Mouse (Mus musculus): ENCODE measurements around the gene Tuba8.
A peak's percentile ranks its signal among the peaks of the same experiment; 100 is the strongest.

Gene Tuba8

DNA sequence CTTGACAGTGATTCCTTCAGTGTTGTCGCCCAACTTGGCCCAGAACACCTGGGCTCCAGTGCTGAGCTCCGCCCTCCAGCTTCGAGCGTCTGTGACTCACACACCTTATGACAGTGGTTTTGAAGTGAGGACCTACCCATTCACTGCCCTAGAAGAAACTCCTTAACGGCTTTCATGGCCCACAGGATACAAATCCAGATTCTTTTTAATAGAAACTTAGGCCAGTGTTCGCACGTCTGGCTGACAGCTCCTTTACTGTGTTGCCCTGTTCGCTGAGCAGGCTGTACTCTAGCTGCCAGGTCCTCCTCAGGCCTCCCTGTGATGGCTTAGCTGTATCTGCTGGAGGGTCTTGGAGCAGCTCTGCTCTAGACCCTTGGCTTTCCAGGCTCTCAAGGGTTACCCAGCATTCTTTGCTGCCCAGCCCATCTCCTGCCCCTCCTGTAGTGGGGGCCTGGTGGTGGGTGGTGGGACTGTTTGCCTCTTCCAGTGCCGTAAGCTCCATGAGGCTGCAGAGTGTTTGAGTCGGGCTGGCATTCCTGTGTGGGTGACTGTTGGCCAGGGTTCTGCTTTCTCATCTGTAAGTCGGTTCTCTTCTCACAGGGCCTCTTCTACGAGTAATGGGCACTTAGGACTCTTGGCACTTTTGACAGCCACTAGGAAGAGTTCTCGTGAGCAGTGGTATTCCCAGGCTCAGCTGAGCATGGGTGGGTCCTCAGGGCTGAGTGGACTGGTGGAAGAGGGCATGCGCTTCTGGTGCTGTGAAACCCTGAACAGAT, 15.4 kb upstream of the Tuba8 start:
- no peak for DNase-seq (ENCODE audit: low spot score in 2 of 2)

DNA sequence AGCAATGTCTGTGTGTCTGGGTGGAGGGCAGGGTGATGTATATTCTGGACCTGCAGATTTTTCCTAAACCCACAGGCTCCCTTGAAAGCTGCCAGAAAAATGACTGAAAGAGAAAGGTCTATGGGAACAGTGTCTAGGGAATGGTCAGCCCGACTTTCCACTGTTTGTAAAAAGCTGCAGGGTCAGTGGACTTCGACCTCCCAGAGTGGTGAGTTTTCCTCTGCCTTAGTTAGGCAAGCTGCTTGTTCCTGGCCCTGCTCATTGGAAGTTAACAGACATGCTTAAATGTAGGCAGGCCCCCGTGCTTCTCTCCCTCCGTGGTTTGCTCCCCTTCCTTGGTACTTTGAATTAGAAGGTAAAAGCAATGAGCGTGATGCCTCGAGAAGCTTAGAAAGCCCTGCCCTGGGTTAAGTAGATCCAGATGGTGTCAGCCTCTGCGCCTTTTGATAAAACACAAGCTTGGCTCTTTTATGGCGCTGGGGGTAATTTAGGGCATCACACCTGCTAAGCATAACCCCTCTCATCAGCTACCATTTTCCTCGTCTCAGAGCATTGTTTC, 12.6 kb upstream of the Tuba8 start:
- no peak for DNase-seq (ENCODE audit: low spot score in 2 of 2)

DNA sequence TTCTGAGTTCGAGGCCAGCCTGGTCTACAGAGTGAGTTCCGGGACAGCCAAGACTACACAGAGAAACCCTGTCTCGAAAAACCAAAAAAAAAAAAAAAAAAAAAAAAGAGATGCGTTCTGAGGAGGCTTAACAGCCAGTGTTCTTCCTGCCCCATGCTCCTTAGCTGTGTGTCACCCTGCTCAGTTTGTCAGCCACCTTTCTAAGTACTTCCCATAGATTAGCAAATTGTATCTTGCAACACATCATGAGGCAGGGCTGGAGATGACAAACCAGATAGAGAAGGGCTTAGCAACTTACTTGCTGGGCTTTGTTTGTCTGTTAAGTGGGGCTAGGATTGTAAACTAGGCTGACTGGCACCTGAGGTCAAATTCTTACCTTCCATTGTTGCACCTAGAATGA, 10.0 kb upstream of the Tuba8 start:
- DNase-seq (ENCODE audit: low spot score in 2 of 2), result no peak

GRCm38 (mm10) chr6:121202026-121202425, 8.5 kb upstream of the Tuba8 start:
- DNase-seq (ENCODE audit: low spot score in 2 of 2), result no peak

DNA sequence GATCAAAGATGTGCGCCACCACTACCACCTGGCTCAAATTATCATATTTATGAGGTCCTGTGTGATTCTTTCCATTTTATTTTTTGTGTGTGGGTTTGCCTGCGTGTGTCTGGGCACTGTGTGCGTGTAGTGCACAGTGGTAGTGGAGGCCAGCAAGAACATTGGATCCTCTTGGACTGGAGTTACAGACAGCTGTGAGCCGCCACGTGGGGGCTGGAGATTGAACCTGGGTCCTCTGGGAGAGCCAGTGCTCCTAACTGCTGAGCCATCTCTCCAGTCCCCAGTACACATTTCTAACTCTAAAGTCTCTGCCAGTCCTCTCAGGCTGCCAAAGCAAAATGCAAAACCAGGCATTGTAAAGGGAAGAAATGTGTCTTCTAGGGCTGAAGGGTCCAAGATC, 4.0 kb upstream of the Tuba8 start:
- DNase-seq (ENCODE audit: low spot score in 2 of 2), result no peak

DNA sequence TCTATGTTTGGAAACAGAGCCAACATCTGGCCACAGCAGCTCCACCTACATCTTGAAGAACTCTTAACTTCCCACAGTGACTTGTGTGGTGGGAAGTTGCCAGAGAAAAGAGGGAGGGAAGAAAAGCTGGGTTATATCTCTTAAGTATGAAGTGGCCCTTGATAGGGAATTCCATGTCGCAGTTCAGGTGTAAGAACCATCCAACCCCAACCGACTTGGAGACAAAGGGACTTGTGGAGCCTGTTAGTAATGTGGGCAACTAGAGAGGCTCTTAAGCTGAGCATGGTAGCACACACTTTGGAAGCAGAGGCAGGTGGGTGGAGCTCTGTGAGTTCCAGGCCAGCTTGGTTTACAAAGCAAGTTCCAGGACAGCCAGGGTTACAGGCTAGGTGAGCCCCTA, 912 bp upstream of the Tuba8 start:
- no peak for DNase-seq (ENCODE audit: low spot score in 2 of 2)

DNA sequence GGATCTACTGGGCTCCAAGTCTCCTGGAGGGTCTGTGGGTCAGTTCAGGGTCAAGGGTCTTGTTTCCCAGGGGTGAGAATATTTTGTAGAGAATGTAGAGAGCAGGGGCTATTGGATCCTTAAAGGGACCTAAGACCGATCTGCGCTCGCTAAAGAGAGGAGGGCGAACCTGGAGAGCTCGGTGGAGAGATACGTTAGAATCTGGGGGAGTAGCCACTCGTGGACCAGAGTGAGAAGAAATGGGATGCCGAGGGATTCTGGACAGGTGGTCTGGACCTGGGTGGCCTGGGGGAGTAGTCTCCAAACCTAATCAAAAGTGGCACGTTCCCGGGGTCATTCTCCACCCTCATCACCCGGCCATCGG, 412 bp downstream of the Tuba8 start:
- DNase-seq (ENCODE audit: low spot score in 2 of 2), result no peak

GRCm38 (mm10) chr6:121211743-121212142, 1.2 kb downstream of the Tuba8 start:
- DNase-seq (ENCODE audit: low spot score in 2 of 2), result no peak

DNA sequence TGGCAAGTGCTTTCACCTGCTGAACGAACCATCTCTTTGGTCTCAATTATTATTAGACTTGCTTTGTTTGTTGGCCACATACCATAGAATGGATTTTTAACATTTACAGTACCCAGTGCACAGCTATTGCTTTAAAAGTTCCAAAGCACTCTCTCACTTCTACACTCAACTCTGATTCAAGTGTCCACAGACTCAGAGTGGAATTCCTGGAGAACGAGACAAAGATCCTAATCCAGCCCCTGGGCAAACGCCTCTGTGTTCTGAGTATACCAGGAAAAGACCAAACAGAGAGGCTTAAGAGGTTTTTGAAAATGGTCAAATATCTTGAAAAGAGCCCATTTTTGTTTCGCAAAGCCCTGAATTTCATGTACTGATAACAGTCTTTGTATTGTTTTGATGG, 2.5 kb downstream of the Tuba8 start:
- DNase-seq (ENCODE audit: low spot score in 2 of 2), result no peak

DNA sequence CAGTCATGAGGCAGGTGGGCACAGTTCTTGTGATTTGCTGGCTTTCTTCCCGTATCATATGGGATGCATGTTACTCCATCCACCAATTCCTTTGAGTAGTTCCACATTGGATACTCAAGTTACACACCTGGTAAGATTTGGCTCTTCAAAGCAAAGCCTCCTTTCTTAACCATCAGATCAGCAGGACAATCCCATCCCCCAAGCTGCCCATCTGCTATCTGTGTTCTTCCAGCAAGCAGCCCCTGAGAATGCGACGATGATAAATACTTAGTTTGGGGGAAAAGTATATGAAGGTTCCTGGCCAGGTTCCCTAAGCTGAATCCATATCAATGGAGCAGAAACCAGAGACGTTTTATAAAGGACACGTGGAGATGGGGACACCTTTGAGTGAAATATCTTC, 3.7 kb downstream of the Tuba8 start:
- DNase-seq (ENCODE audit: low spot score in 2 of 2), result no peak

DNA sequence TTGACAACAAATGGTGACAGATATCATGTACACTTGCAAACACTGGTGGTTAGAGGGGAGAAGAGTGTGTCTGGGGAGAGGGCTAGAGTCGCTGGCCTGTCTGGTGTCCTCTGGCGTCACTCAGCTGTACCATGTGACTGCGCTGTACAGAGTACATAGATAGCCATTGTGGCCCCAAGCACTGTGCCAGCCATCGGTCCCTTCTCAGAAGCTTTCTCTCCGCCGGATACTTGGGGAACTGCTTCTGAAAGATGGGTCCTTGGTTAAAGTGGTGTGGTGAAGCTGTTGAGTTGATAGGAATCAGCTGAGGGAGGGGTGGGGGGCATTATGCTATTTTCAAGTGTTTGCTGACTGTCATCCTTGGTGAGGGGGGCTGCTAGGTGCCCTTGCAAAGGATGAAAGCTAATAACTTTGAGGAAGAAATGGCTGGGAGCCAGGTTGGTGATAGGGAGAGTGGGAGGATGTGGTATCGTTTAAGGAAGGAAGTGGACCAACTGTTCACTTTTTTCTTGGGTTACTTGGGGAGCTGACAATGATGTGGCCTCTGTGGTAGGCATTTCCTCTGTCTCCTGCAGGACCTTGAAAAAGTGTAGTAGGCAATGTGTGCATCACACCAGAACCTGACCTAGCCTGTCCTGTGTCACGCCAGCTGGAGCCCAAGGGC, 4.3 kb downstream of the Tuba8 start:
- DNase-seq (ENCODE audit: low spot score in 2 of 2), result no peak

- DNase-seq (ENCODE audit: low spot score in 2 of 2), result no peak
Measured at GRCm38 (mm10) chr6:121215336-121215735, 4.8 kb downstream of the Tuba8 start.

DNA sequence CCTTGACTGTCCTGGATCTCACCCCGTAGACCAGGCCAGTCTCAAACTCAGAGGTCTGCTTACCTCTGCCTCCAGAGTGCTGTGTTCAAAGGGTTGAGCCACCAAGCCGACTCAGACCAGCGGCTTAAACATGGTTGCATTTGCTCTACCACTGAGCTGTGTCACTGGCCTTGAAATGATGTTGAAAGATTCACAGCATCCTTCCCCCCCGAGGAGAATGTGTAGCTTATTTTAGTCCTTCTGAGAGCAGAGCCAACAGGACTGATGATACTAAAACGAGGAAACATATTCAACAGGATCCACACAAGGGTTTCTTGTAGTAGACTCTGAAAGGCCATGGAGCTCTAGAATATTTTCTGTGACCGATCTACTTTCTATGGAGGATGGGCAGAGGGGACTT, 5.4 kb downstream of the Tuba8 start:
- DNase-seq (ENCODE audit: low spot score in 2 of 2), result no peak

- DNase-seq (ENCODE audit: low spot score in 2 of 2), result no peak
Measured at GRCm38 (mm10) chr6:121216589-121217255, 6.2 kb downstream of the Tuba8 start.

GRCm38 (mm10) chr6:121218002-121218401, 7.5 kb downstream of the Tuba8 start:
- peak in 1 of 2 experiments; percentile 33 for DNase-seq (ENCODE audit: low spot score in 2 of 2)

DNA sequence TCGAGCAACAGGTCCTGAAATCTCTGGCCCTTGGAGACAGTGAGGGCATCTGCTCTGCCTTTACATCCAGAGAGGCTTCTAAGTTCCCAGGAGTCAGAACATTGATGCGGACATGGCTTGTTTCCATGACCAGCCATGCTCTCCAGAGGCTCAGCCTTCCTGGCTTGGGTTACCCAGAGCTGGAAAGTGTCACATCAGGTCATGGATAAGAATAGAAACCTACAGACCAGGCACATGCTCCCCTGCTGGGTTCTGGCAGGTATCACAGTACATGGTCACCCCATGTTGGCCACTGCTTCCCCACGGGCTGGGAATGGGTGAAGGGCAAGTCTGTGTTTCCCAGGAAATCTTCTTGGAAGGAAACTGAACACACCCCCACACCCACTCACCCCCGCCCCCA, 8.9 kb downstream of the Tuba8 start:
- DNase-seq (ENCODE audit: low spot score in 2 of 2), result no peak

DNA sequence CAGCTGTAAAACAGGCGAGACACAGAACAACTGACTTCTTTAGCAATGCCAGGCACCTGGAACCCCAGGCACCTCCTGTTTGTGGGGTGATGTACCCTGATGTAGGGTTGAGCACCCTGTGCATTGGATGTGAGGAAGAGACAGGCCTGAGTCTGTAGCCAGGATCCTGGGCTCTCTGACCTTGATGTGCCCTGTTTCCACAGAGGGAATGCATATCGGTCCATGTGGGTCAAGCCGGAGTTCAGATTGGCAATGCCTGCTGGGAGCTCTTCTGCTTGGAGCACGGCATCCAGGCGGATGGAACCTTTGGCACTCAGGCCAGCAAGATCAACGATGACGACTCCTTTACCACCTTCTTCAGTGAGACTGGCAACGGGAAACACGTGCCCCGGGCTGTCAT, 9.7 kb downstream of the Tuba8 start:
- no peak for DNase-seq (ENCODE audit: low spot score in 2 of 2)

DNA sequence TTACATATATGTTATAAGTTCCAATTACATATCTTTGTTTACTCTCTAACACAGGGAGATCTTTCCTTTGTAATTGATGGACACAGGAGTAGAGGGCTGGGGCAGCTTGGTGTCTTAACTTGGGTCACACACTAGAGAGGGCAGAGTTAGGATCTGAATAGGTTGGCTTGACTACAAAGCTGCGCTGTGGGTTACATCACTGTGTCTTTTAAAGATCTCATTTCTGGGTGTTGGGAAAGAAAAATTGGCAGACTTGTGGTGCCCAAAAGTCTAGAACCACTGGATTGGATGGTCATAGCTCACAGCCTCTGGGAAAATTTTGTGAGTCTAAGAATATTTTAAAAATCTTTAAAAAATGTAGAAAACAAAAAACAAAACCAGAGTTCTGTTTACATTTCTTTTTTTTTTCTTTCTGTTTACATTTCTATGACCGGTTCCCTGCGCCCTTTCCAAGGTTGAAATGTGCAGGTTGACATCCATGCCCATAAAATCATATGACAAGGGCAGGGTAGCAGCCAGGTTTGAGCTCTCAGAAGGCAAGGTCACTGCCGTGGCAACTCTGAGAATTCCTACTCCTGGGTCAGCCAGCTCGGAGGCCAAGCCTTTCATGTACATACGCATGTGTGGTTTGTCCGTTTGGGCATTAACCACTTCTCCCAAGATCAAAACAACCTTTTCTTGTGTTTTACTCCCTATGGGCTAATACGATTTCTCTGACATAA, 11.5 kb downstream of the Tuba8 start:
- DNase-seq (ENCODE audit: low spot score in 2 of 2), result no peak

DNA sequence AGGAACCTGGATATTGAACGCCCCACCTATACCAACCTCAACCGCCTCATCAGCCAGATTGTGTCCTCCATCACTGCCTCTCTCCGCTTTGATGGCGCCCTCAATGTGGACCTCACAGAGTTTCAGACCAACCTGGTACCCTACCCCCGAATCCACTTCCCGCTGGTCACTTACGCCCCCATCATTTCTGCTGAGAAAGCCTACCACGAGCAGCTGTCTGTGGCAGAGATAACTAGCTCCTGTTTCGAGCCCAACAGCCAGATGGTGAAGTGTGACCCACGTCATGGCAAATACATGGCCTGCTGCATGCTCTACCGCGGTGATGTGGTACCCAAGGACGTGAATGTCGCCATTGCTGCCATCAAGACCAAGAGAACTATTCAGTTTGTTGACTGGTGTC, 12.5 kb downstream of the Tuba8 start:
- no peak for DNase-seq (ENCODE audit: low spot score in 2 of 2)

- no peak for DNase-seq (ENCODE audit: low spot score in 2 of 2)
Measured at GRCm38 (mm10) chr6:121224067-121224466, 13.6 kb downstream of the Tuba8 start.

DNA sequence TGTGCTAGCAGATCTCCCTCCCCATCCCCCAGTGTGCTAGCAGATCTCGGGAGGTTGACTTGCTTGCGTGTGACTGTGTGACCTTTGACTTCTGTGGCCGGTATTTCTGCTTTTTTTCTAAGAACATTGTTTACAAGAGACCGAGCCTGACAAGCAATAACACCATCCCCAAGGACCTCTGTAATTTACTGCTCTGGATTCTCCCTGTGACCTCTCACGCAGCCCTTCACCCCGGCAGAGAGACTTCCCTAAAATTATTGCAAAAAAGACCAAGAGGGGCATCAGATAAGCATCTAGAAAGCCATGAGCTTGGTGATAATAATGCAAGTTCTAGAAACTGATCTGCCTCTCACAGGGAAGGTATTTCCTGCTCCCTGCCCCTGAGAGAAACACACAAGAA, 14.5 kb downstream of the Tuba8 start:
- DNase-seq (ENCODE audit: low spot score in 2 of 2), result no peak

DNA sequence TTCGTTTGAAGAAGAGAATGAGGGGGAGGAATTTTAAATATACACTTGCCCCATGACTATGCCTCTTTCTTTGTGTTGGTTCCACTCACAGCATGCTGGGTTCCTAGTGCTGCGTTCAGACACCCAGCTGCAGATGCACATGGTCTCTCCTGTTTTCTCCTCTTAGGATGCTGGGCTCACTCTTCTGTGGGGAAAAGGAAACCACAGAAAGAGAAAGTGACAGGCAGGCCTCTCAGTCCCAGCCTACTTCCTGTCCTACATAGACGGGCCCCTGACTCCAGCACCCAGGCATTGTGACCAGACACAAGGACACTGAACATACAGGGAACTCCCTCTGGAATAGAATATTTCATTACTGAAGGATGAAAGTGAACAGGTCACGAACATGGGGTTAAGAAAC, 15.5 kb downstream of the Tuba8 start:
- DNase-seq (ENCODE audit: low spot score in 2 of 2), result peak; percentile 46 to 61
